Mouse (Mus musculus) lung, adult 2 months (tissue): ENCODE data around the gene Magi1.

ENCODE experiments used
- CTCF ChIP-seq: fragments of 200-500 bp; IDR thresholded peaks from 2 replicates; pipeline ENCODE4 v1.5.1; 2011; ENCODE audit warnings: mild to moderate bottlenecking, low read length, control low read depth; ENCODE audit not compliant: insufficient read depth
- POLR2A ChIP-seq: fragments of 200-500 bp; IDR thresholded peaks from 2 replicates; pipeline ENCODE4 v1.6.1; 2011; ENCODE audit warnings: low read depth, mild to moderate bottlenecking, control low read depth, low read length, borderline replicate concordance; ENCODE audit errors: extremely low read depth

GRCm38 (mm10) chr6:94069421-94069820 is 214.3 kb downstream of the Magi1 start:
- TF ChIP-seq CTCF (no peak), POLR2A (no peak)
